Mouse (Mus musculus): ENCODE measurements around the gene Spata25.

Spata25 gene

DNA sequence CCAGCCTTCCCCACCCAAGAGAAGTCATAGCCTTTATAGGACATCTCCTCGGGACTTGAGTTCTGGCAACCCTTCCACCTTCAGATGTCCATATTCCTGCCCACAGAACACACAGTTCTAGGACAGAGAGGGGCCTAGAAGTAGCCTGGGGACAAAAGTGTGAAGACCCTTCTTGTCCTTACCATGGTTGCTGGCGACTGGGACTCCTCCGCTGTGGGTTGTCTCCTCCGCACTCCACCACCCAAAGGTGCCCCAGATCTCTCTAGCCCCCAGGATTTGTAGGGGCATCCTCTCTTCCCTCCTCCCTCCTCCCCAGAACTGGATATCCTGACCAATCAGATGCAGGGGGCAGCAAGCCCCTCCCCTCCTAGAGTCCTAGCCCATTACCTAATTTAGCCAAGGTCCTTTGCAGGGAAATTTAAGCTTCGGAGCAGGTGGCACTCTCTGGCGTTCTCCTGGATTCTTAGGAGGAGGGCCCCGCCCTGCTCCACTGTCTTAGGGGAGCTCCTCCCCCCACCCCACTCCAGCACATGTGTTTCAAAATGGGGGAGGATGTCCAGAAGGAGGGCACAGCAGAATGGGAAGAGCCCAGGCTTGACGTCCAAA, 48.8 kb downstream of the Spata25 start, which contains the start of gene Tnnc2:
TSS of gene Tnnc2 (minus strand) at position 487 of the 606 bp plus-strand sequence.
- no peak for DNase-seq

- no peak for DNase-seq
Measured at GRCm38 (mm10) chr2:164778809-164779208, 49.5 kb downstream of the Spata25 start.

DNA sequence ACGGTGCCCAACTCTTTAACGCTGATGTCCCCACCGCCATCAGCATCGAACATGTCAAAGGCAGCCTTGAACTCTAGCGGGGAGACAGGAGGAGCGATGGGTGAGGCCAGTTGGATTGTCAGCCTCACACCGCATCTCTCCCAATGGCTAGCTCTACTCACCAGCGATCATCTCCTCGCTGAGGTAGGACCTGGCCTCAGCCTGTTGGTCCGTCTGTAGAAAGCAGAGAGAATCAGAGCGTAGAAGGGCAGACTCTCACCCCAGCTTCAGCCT, 50.4 kb downstream of the Spata25 start:
- no peak for DNase-seq

DNA sequence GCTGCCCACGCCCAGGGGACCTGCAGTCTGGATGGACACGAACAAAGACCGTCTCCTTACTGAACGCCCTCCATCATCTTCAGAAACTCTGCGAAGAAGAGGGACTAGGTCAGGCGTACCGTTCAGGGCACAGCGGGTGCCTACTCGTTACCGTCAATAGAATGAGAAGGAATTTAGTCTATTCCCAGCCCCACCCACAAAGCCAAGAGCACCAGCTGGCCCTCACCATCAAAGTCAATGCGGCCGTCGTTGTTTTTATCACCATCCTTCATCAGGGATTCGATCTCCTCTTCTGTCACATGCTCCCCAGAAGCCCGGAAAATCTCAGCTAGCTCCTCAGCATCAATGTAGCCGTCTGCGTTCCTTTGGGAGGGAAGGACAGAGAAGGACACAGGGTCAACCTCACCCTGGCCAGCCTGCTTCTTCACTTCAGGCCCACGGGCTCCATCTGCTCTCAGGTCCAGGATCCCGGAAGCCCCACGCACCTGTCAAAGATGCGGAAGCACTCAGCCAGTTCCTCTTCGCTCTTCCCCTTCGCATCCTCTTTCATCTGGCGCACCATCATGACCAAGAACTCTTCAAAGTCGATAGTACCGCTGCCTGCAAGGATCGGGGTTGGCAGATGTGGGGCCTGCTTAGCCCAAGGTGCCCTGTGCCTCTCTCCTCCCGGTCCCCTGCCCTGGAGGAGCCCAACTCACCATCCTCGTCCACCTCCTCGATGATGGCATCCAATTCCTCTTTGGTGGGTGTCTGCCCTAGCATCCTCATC, 50.9 kb downstream of the Spata25 start:
- no peak for DNase-seq

DNA sequence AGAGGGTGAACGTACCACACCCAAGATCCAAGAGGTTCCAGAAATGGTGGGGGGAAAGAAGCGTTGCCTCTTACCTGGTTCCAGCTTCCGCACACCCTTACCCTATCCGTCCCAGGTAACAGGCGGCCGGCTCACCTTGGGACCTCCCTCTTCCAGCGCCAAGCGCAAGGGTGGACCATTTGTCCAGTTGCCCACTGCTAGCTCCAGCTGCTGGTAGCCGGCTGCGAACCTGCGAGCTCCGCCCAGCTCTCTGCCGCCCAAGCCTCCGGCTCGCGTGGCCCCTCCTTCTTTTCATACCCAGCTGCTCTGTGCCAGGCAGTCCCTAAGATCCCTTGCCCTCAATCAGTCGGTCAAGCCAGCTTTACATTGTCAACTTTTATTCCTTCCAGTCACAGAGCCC, 51.5 kb downstream of the Spata25 start:
- DNase-seq, result no peak
